Comparison of ENCODE assay signal across 8 mouse cellular contexts in genomic region chr13:106918322-106919050, GRCm38 (mm10). TPM values are rescaled to one million over a fixed set of nuclear protein-coding genes. Genes with fewer than 3 reads are reported as not detected.
DNase-seq lines count a peak whose midpoint lies in the region; ATAC-seq and TF ChIP-seq lines count a peak whose summit lies in the region.

No protein-coding gene starts in this region.

- no peaks in the 10 kb centered on the region for H3K4me1 ChIP-seq in heart, postnatal 0 days (ENCODE audit: control insufficient read depth, insufficient read depth)
- peaks cover 6% of the 10 kb centered on the region; the same call in 1 of the 2 replicates for H3K4me1 ChIP-seq in heart, embryonic 11.5 days (ENCODE audit: control insufficient read depth, insufficient read depth, low read length)

- H3K4me3 ChIP-seq in heart, postnatal 0 days (ENCODE audit: low read depth, low read length), result no peak overlapping the region
- no peak overlapping the region for H3K4me3 ChIP-seq in heart, embryonic 11.5 days (ENCODE audit: low read depth, low read length)

- no peak for TF ChIP-seq EP300 in heart, postnatal 0 days (IDR thresholded peaks at IDR 0.05; ENCODE audit: low read depth)

- no peaks in the 10 kb centered on the region for H3K9me3 ChIP-seq in heart, postnatal 0 days (replicated peaks; ENCODE audit: control insufficient read depth, low read length)
- H3K9me3 ChIP-seq in heart, embryonic 11.5 days (replicated peaks; ENCODE audit: control insufficient read depth, low read length), result no peaks in the 10 kb centered on the region

- peaks cover 21% of the 10 kb centered on the region; the same call in 1 of the 2 replicates for H3K36me3 ChIP-seq in heart, postnatal 0 days (replicated peaks; ENCODE audit: control insufficient read depth, insufficient read depth, low read length)
- H3K36me3 ChIP-seq in heart, embryonic 11.5 days (ENCODE audit: control insufficient read depth, insufficient read depth, low read length), result peaks cover 5% of the 10 kb centered on the region; the same call in 1 of the 2 replicates

- no peaks in the 10 kb centered on the region for H3K27me3 ChIP-seq in heart, postnatal 0 days (ENCODE audit: control insufficient read depth, insufficient read depth, low read length)
- H3K27me3 ChIP-seq in heart, embryonic 11.5 days (ENCODE audit: control insufficient read depth, insufficient read depth, low read length), result no peaks in the 10 kb centered on the region

- TF ChIP-seq CTCF in heart, postnatal 0 days (IDR thresholded peaks at IDR 0.05; ENCODE audit: low read depth), result peak; percentile 61

- H3K9ac ChIP-seq in heart, postnatal 0 days (replicated peaks; ENCODE audit: low read depth, low read length), result no peak overlapping the region
- H3K9ac ChIP-seq in heart, embryonic 11.5 days (ENCODE audit: low read depth, low read length), result no peak overlapping the region

- H3K27ac ChIP-seq in heart, postnatal 0 days (ENCODE audit: low read depth), result no peak overlapping the region
- no peak overlapping the region for H3K27ac ChIP-seq in heart, embryonic 11.5 days (ENCODE audit: low read depth, low read length)

- H3K4me2 ChIP-seq in heart, postnatal 0 days (ENCODE audit: low read depth, low read length), result no peak overlapping the region
- no peak overlapping the region for H3K4me2 ChIP-seq in heart, embryonic 11.5 days

- DNase-seq in heart, postnatal 0 days (ENCODE audit: low spot score), result peak; percentile 71
- peak; percentile 62 for DNase-seq in CD4-positive, CD25-positive, alpha-beta regulatory T cell, adult 2 months (ENCODE audit: low read depth, low spot score)
- peak; percentile 60 for DNase-seq in brain, embryonic 18.5 days (ENCODE audit: low read depth, low spot score)
- DNase-seq in lung, postnatal 25 days (ENCODE audit: low spot score), result peak; percentile 31
- no peak for DNase-seq in ovary, adult 18-20 months (ENCODE audit: low spot score)
- DNase-seq in frontal cortex, postnatal 25 days (ENCODE audit: low spot score in 2 of 2), result no peak
- no peak for DNase-seq in layer of hippocampus, adult 8-10 months (ENCODE audit: low spot score in 2 of 2)

- peak; percentile 75; the same call in 1 of the 2 replicates for ATAC-seq in heart, postnatal 0 days (ENCODE audit: insufficient read depth, low read depth)
- ATAC-seq in heart, embryonic 11.5 days (replicated peaks; ENCODE audit: insufficient number of reproducible peaks, low FRiP score, low TSS enrichment), result no peak

- 29% methylated on average over 7 of the region's 7 CpGs for WGBS in heart, postnatal 0 days
- WGBS in heart, embryonic 11.5 days (ENCODE audit: insufficient replicate concordance), result 55% methylated on average over 7 of the region's 7 CpGs

RNA-seq across cellular contexts. Expression of gene Ipo11, which starts 18.3 kb away (rescaled TPM):
- 35.1 and 59.9 TPM in 2 replicates for total RNA-seq in heart, postnatal 0 days (2014; rRNA removed; ENCODE audit: low replicate concordance)
- 30.4 and 31.9 TPM in 2 replicates for polyA plus RNA-seq in heart, postnatal 0 days (2015; fragmentation: Nextera tagmentation; extraction: Ambion mirVana)
- polyA plus RNA-seq in heart, embryonic 11.5 days (2014; fragmentation: Nextera tagmentation; extraction: Ambion mirVana), result 76.3 and 90.9 TPM in 2 replicates
- total RNA-seq in layer of hippocampus, adult 8-10 months (2022), result 10 to 100 TPM; 61.8 to 69.3 (median 64.6) TPM

RNA-seq across cellular contexts. Expression of gene Dimt1, which starts 28.4 kb away (rescaled TPM):
- 4.0 and 11.8 TPM in 2 replicates for total RNA-seq in heart, postnatal 0 days (2014; rRNA removed; ENCODE audit: low replicate concordance)
- 16.2 and 16.4 TPM in 2 replicates for polyA plus RNA-seq in heart, postnatal 0 days (2015; fragmentation: Nextera tagmentation; extraction: Ambion mirVana)
- polyA plus RNA-seq in heart, embryonic 11.5 days (2014; fragmentation: Nextera tagmentation; extraction: Ambion mirVana), result 37.6 and 41.1 TPM in 2 replicates
- total RNA-seq in layer of hippocampus, adult 8-10 months (2022), result 10 to 100 TPM; 19.8 to 30.2 (median 22.3) TPM

Comparison
In these comparisons a context has a peak if more than half of its experiments do, and no peak if none do; other contexts are left out.
1. DNase-seq: peak in heart, postnatal 0 days (single experiment), CD4-positive, CD25-positive, alpha-beta regulatory T cell, adult 2 months (single experiment), brain, embryonic 18.5 days (single experiment) and lung, postnatal 25 days (single experiment); none in ovary, adult 18-20 months (single experiment), frontal cortex, postnatal 25 days (0 of 2) and layer of hippocampus, adult 8-10 months (0 of 2).